8 mouse cellular contexts compared by ENCODE assay signal in genomic region chr16:27387634-27388611, GRCm38 (mm10). TPM values are rescaled to one million over a fixed set of nuclear protein-coding genes. Genes with fewer than 3 reads are reported as not detected.
DNase-seq lines count a peak whose midpoint lies in the region; ATAC-seq lines count a peak whose summit lies in the region.

No protein-coding gene starts in this region.

- H3K4me3 ChIP-seq in forebrain, embryonic 10.5 days: peak overlapping the region; percentile 89
- H3K4me3 ChIP-seq in intestine, embryonic 16.5 days (ENCODE audit: low read length): peak overlapping the region; percentile 91
- peak overlapping the region; percentile 71 for H3K4me3 ChIP-seq in neural tube, embryonic 13.5 days

- H3K4me2 ChIP-seq in intestine, embryonic 16.5 days (ENCODE audit: low read depth, low read length): peak overlapping the region; percentile 57
- H3K4me2 ChIP-seq in neural tube, embryonic 13.5 days: peak overlapping the region; percentile 69

- WGBS in forebrain, embryonic 10.5 days: 55% methylated on average over 12 of the region's 12 CpGs
- 37% methylated on average over 12 of the region's 12 CpGs for WGBS in intestine, embryonic 16.5 days
- 50% methylated on average over 12 of the region's 12 CpGs for WGBS in neural tube, embryonic 13.5 days

- peaks cover 30% of the 10 kb centered on the region for H3K4me1 ChIP-seq in forebrain, embryonic 10.5 days
- H3K4me1 ChIP-seq in intestine, embryonic 16.5 days (ENCODE audit: control insufficient read depth, insufficient read depth, low read length): peaks cover 9% of the 10 kb centered on the region; the same call in 1 of the 2 replicates
- H3K4me1 ChIP-seq in neural tube, embryonic 13.5 days (replicated peaks): peaks cover 36% of the 10 kb centered on the region

- H3K9me3 ChIP-seq in forebrain, embryonic 10.5 days: no peaks in the 10 kb centered on the region
- no peaks in the 10 kb centered on the region for H3K9me3 ChIP-seq in intestine, embryonic 16.5 days (ENCODE audit: control insufficient read depth, low read length)
- no peaks in the 10 kb centered on the region for H3K9me3 ChIP-seq in neural tube, embryonic 13.5 days

- peak overlapping the region; percentile 98; the same call in 1 of the 2 replicates for H3K9ac ChIP-seq in intestine, embryonic 16.5 days (ENCODE audit: low read depth, low read length)
- H3K9ac ChIP-seq in neural tube, embryonic 13.5 days: peak overlapping the region; percentile 98

- no peaks in the 10 kb centered on the region for H3K27me3 ChIP-seq in forebrain, embryonic 10.5 days (ENCODE audit: poor library complexity, severe bottlenecking)
- no peaks in the 10 kb centered on the region for H3K27me3 ChIP-seq in intestine, embryonic 16.5 days (replicated peaks; ENCODE audit: control insufficient read depth, insufficient read depth, low read length)
- H3K27me3 ChIP-seq in neural tube, embryonic 13.5 days: no peaks in the 10 kb centered on the region

- H3K27ac ChIP-seq in forebrain, embryonic 10.5 days: peak overlapping the region; percentile 98
- H3K27ac ChIP-seq in intestine, embryonic 16.5 days (ENCODE audit: low read length): peak overlapping the region; percentile 84
- peak overlapping the region; percentile 98 for H3K27ac ChIP-seq in neural tube, embryonic 13.5 days (replicated peaks)

- H3K36me3 ChIP-seq in forebrain, embryonic 10.5 days (replicated peaks): no peaks in the 10 kb centered on the region
- no peaks in the 10 kb centered on the region for H3K36me3 ChIP-seq in intestine, embryonic 16.5 days (ENCODE audit: control insufficient read depth, insufficient read depth, low read length)
- H3K36me3 ChIP-seq in neural tube, embryonic 13.5 days: no peaks in the 10 kb centered on the region

- peak; percentile 82 for ATAC-seq in intestine, embryonic 16.5 days
- no peak for ATAC-seq in neural tube, embryonic 13.5 days (ENCODE audit: low read depth)

- DNase-seq in urinary bladder, postnatal 14 days (ENCODE audit: low spot score): peak; percentile 4
- no peak for DNase-seq in urinary bladder, postnatal 36 days (ENCODE audit: low spot score in 2 of 2)
- no peak for DNase-seq in forebrain, embryonic 10.5 days (ENCODE audit: extremely low spot score, low spot score)
- DNase-seq in lung, adult 18-20 months: peak; percentile 7
- no peak for DNase-seq in right cerebral cortex, adult 2 months (ENCODE audit: low spot score in 2 of 2)
- DNase-seq in ovary, postnatal 10 days (ENCODE audit: low spot score): no peak

RNA-seq across cellular contexts. Expression of gene Ccdc50, which starts 0.7 kb away (rescaled TPM):
- polyA plus RNA-seq in forebrain, embryonic 10.5 days (2016; fragmentation: Nextera tagmentation; extraction: Ambion mirVana): 55.0 and 58.5 TPM in 2 replicates
- polyA plus RNA-seq in intestine, embryonic 16.5 days (2015; fragmentation: Nextera tagmentation; extraction: Ambion mirVana): 32.9 and 34.9 TPM in 2 replicates
- 43.7 and 47.5 TPM in 2 replicates for polyA plus RNA-seq in neural tube, embryonic 13.5 days (2015; fragmentation: Nextera tagmentation; extraction: Ambion mirVana)

RNA-seq across cellular contexts. Expression of gene Uts2b, which starts 17.9 kb away (rescaled TPM):
- not detected in 2 replicates for polyA plus RNA-seq in forebrain, embryonic 10.5 days (2016; fragmentation: Nextera tagmentation; extraction: Ambion mirVana)
- 0.22 TPM in 1 of 2 replicates, not detected in the other for polyA plus RNA-seq in intestine, embryonic 16.5 days (2015; fragmentation: Nextera tagmentation; extraction: Ambion mirVana)
- 30.9 and 33.5 TPM in 2 replicates for polyA plus RNA-seq in neural tube, embryonic 13.5 days (2015; fragmentation: Nextera tagmentation; extraction: Ambion mirVana)

Comparison
In these comparisons a context has a peak if more than half of its experiments do, and no peak if none do; other contexts are left out.
1. DNase-seq: peak in urinary bladder, postnatal 14 days (single experiment) and lung, adult 18-20 months (2 of 2); none in urinary bladder, postnatal 36 days (0 of 2), forebrain, embryonic 10.5 days (single experiment), right cerebral cortex, adult 2 months (0 of 2) and ovary, postnatal 10 days (single experiment).
2. RNA of gene Uts2b, which starts 17.9 kb away (polyA plus RNA-seq): 30.9 to 33.5 TPM in neural tube, embryonic 13.5 days; 0.22 TPM in intestine, embryonic 16.5 days and not detected in forebrain, embryonic 10.5 days; every median in the first group is over 10 times any median in the second.
3. Peak in every context shown above with its lines, with median percentiles within 50 percentile points of each other: H3K27ac ChIP-seq and H3K4me3 ChIP-seq.